Mouse (Mus musculus) frontal cortex, adult 2 months (tissue): ENCODE results near the gene Mbd3. TPM values are rescaled to one million over a fixed set of nuclear protein-coding genes. Genes with fewer than 3 reads are reported as not detected.

ENCODE experiments used
- DNase-seq, 2 experiments: peaks; one replicate each; pipeline ENCODE4 v3.0.0; 2022; ENCODE audit warnings: low spot score in 1 of 2; ENCODE audit errors: extremely low spot score in 1 of 2
- polyA plus RNA-seq: library from polyadenylated mRNA; depleted of rRNA; stranded (reverse); fragments of >200 nt; gene quantifications from 2 replicates; pipeline ENCODE4 v1.2.3, GENCODE M21; 2012; rRNA removed

Gene Mbd3
- 200 and 215 TPM in 2 replicates for polyA plus RNA-seq

- DNase-seq = peak; percentile 99 to 100
These were observed at the start of gene Mbd3 for GRCm38 (mm10) chr10:80399191-80399972. Mbd3 (minus strand) TSS chr10:80399550.

GRCm38 (mm10) chr10:80445898-80446601 lies 46.7 kb upstream of the Mbd3 start:
- DNase-seq = peak; percentile 52 to 84

GRCm38 (mm10) chr10:80445052-80445451 lies 45.7 kb upstream of the Mbd3 start:
- DNase-seq = no peak

GRCm38 (mm10) chr10:80444339-80445045 lies 45.1 kb upstream of the Mbd3 start:
- DNase-seq = no peak

GRCm38 (mm10) chr10:80443575-80444278 lies 44.4 kb upstream of the Mbd3 start:
- no peak for DNase-seq

- DNase-seq = no peak
These were observed 43.6 kb upstream of the Mbd3 start for GRCm38 (mm10) chr10:80442989-80443388.

GRCm38 (mm10) chr10:80441598-80441997 lies 42.2 kb upstream of the Mbd3 start:
- no peak for DNase-seq

GRCm38 (mm10) chr10:80440031-80440430 lies 40.7 kb upstream of the Mbd3 start:
- DNase-seq = no peak

- DNase-seq = no peak
These were observed 38.6 kb upstream of the Mbd3 start for GRCm38 (mm10) chr10:80437973-80438372.

- DNase-seq = no peak
These were observed 36.9 kb upstream of the Mbd3 start for GRCm38 (mm10) chr10:80436276-80436675.

- no peak for DNase-seq
These were observed 36.4 kb upstream of the Mbd3 start for GRCm38 (mm10) chr10:80435764-80436163.

- DNase-seq = no peak
These were observed 35.5 kb upstream of the Mbd3 start for GRCm38 (mm10) chr10:80434823-80435222.

- DNase-seq = no peak
These were observed 34.9 kb upstream of the Mbd3 start for GRCm38 (mm10) chr10:80434233-80434592.

GRCm38 (mm10) chr10:80433513-80434232 lies 34.3 kb upstream of the Mbd3 start, which contains the start of gene Tcf3:
Tcf3 (minus strand) TSS chr10:80433647.
- DNase-seq = peak; percentile 98 to 99

- DNase-seq = no peak
These were observed 33.7 kb upstream of the Mbd3 start for GRCm38 (mm10) chr10:80432936-80433512.

- no peak for DNase-seq
These were observed 33.0 kb upstream of the Mbd3 start for GRCm38 (mm10) chr10:80432387-80432785.

- DNase-seq = no peak
These were observed 32.4 kb upstream of the Mbd3 start for GRCm38 (mm10) chr10:80431570-80432386.

GRCm38 (mm10) chr10:80430375-80430980 lies 31.1 kb upstream of the Mbd3 start:
- no peak for DNase-seq
